Mouse (Mus musculus) kidney, embryonic 14.5 days (tissue): ENCODE data around the gene Abcb1a. TPM values are rescaled to one million over a fixed set of nuclear protein-coding genes. Genes with fewer than 3 reads are reported as not detected.
"Not testable (repeated sequence)": the region's sequence is repeated elsewhere in the genome, so short reads cannot be mapped to it uniquely, and the experiment has no call there.

Experiments used
- ATAC-seq: fragments of 200-750 bp; cut with Nextera tagmentation; 2 replicates; pipeline ENCODE4 v1.8.0; 2017; ENCODE audit warnings: moderate number of reproducible peaks, mild to moderate bottlenecking, moderate TSS enrichment, moderate library complexity; ENCODE audit not compliant: low FRiP score, low TSS enrichment
- H3K27ac ChIP-seq: fragments of 300-500 bp; sonication (generic); 2 replicates; pipeline ENCODE4 v1.5.1; 2014; ENCODE audit warnings: low read depth, mild to moderate bottlenecking, low read length, moderate library complexity, mixed read lengths
- H3K27me3 ChIP-seq: fragments of 300-500 bp; sonication (generic); 2 replicates; pipeline ENCODE4 v1.6.1; 2014; ENCODE audit warnings: mild to moderate bottlenecking, low read length; ENCODE audit not compliant: control insufficient read depth, insufficient read depth
- H3K36me3 ChIP-seq: fragments of 300-500 bp; sonication (generic); 2 replicates; pipeline ENCODE4 v1.6.1; 2014; ENCODE audit warnings: low read length, mixed read lengths; ENCODE audit not compliant: control insufficient read depth, insufficient read depth
- H3K4me1 ChIP-seq: fragments of 300-500 bp; sonication (generic); 2 replicates; pipeline ENCODE4 v1.6.1; 2014; ENCODE audit warnings: low read length, mixed read lengths; ENCODE audit not compliant: control insufficient read depth, insufficient read depth
- H3K4me2 ChIP-seq: fragments of 300-500 bp; sonication (generic); replicated peaks from 2 replicates; pipeline ENCODE4 v1.6.1; 2014; ENCODE audit warnings: low read depth, mild to moderate bottlenecking, low read length
- H3K4me3 ChIP-seq: fragments of 300-500 bp; sonication (generic); 2 replicates; pipeline ENCODE4 v1.5.1; 2014; ENCODE audit warnings: mild to moderate bottlenecking, low read length
- H3K9ac ChIP-seq: fragments of 300-500 bp; sonication (generic); 2 replicates; pipeline ENCODE4 v1.6.1; 2014; ENCODE audit warnings: low read depth, mild to moderate bottlenecking, low read length, moderate library complexity
- H3K9me3 ChIP-seq: fragments of 300-500 bp; sonication (generic); 2 replicates; pipeline ENCODE4 v1.6.1; 2016; ENCODE audit warnings: low read length; ENCODE audit not compliant: control insufficient read depth
- WGBS: fragments of 180-500 bp; shearing (Covaris S2); extraction: QIAGEN DNeasy Blood & Tissue Kit; methylation state at CpG from one replicate; pipeline ENCODE4 v1.1.7; 2014; 5-methylcytosine and 5-hydroxymethylcytosine counted together
- polyA plus RNA-seq: library from polyadenylated mRNA; unstranded; fragments of >200 nt; fragmentation: Nextera tagmentation; extraction: Ambion mirVana; gene quantifications from 2 replicates; pipeline ENCODE4 v1.2.1, GENCODE M21; 2014

Abcb1a gene
- polyA plus RNA-seq, 1 experiment from 2014 or later, result 0.46 TPM

- no peak for ATAC-seq
- H3K9me3 ChIP-seq, result no peaks in the 10 kb centered on the region
- no peaks in the 10 kb centered on the region for H3K36me3 ChIP-seq
- H3K4me1 ChIP-seq, result no peaks in the 10 kb centered on the region
- H3K4me3 ChIP-seq, result no peak overlapping the region
- H3K27ac ChIP-seq, result no peak overlapping the region
- no peak overlapping the region for H3K4me2 ChIP-seq
- H3K27me3 ChIP-seq, result no peaks in the 10 kb centered on the region
- no peak overlapping the region for H3K9ac ChIP-seq
These were observed 56.2 kb downstream of the Abcb1a start for GRCm38 (mm10) chr5:8716061-8716460.

GRCm38 (mm10) chr5:8719556-8719955 is 59.7 kb downstream of the Abcb1a start:
- Histone ChIP-seq H3K9me3 (no peaks in the 10 kb centered on the region), H3K27ac (no peak overlapping the region), H3K9ac (no peak overlapping the region), H3K4me3 (no peak overlapping the region), H3K4me2 (no peak overlapping the region), H3K4me1 (no peaks in the 10 kb centered on the region), H3K36me3 (no peaks in the 10 kb centered on the region), H3K27me3 (no peaks in the 10 kb centered on the region)
- 79% methylated on average over 1 of the region's 1 CpGs for WGBS
- no peak for ATAC-seq

DNA sequence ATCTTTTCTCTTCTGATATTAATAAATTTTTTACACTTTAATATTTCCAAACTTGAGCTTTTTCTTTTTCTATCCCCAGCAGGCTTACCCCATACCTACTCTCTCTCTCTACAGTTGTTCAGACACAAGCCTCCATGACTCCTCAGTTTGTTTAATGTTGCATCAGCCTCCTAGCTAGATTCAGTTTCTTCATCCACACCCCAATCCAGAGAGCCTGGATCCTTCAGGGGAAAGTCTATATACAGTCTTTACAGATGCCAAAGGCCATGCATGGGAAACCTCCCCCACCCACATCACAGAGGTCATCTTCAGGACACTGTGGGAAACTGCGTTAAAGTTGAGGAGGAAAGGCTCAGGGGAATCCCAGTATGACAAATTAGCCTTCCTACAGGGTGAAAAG is 62.3 kb downstream of the Abcb1a start:
- H3K4me1 ChIP-seq, result no peaks in the 10 kb centered on the region
- no peak overlapping the region for H3K27ac ChIP-seq
- no peaks in the 10 kb centered on the region for H3K27me3 ChIP-seq
- H3K4me2 ChIP-seq, result no peak overlapping the region
- no peaks in the 10 kb centered on the region for H3K36me3 ChIP-seq
- WGBS, result 3% methylated on average over 1 of the region's 1 CpGs
- no peaks in the 10 kb centered on the region for H3K9me3 ChIP-seq
- H3K4me3 ChIP-seq, result no peak overlapping the region
- H3K9ac ChIP-seq, result no peak overlapping the region
- ATAC-seq, result no peak

- no peak for ATAC-seq
- Histone ChIP-seq H3K4me2 (no peak overlapping the region), H3K9ac (no peak overlapping the region), H3K9me3 (no peaks in the 10 kb centered on the region), H3K4me3 (no peak overlapping the region), H3K36me3 (no peaks in the 10 kb centered on the region), H3K27me3 (no peaks in the 10 kb centered on the region), H3K4me1 (no peaks in the 10 kb centered on the region), H3K27ac (no peak overlapping the region)
- WGBS, result 77% methylated on average over 5 of the region's 5 CpGs
These were observed 63.0 kb downstream of the Abcb1a start for GRCm38 (mm10) chr5:8722867-8723266.

- ATAC-seq, result no peak
- Histone ChIP-seq H3K9me3 (no peaks in the 10 kb centered on the region), H3K27me3 (no peaks in the 10 kb centered on the region), H3K4me3 (no peak overlapping the region), H3K4me2 (no peak overlapping the region), H3K27ac (no peak overlapping the region), H3K4me1 (no peaks in the 10 kb centered on the region), H3K9ac (no peak overlapping the region), H3K36me3 (no peaks in the 10 kb centered on the region)
- 55% methylated on average over 4 of the region's 4 CpGs for WGBS
These were observed 67.9 kb downstream of the Abcb1a start for GRCm38 (mm10) chr5:8727760-8728159.

DNA sequence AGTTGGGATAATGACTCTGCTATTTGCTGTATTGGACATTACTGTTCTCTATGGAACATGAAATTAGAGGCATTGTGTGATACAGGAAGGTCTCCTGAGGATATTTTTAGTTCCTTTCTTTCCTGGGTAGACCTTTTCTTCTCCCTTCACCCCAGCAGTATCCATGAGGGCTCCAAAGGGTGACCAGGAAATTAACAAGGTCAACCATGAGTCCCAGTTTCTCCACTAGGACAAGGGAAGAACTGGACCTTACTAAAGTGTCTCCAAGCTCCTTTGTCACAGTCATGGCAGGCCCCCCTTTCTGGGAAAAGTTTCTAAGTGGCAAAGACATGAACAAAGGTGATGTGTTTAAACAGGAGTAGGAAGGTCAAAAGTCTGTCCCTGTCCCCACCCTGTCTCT is 72.8 kb downstream of the Abcb1a start:
- H3K9ac ChIP-seq, result no peak overlapping the region
- no peaks in the 10 kb centered on the region for H3K9me3 ChIP-seq
- H3K27ac ChIP-seq, result no peak overlapping the region
- H3K27me3 ChIP-seq, result no peaks in the 10 kb centered on the region
- H3K4me2 ChIP-seq, result no peak overlapping the region
- ATAC-seq, result no peak
- H3K36me3 ChIP-seq, result no peaks in the 10 kb centered on the region
- no peaks in the 10 kb centered on the region for H3K4me1 ChIP-seq
- no peak overlapping the region for H3K4me3 ChIP-seq

- not testable (repeated sequence) for H3K4me3 ChIP-seq, H3K4me1 ChIP-seq, H3K9ac ChIP-seq, H3K36me3 ChIP-seq, H3K27me3 ChIP-seq, H3K4me2 ChIP-seq, H3K27ac ChIP-seq, H3K9me3 ChIP-seq
- WGBS, result 64% methylated on average over 7 of the region's 10 CpGs
- ATAC-seq, result peak; percentile 71
These were observed 73.4 kb downstream of the Abcb1a start for GRCm38 (mm10) chr5:8733307-8733706.

GRCm38 (mm10) chr5:8736389-8736788 is 76.5 kb downstream of the Abcb1a start:
- 82% methylated on average over 4 of the region's 4 CpGs for WGBS
- H3K9me3 ChIP-seq, result no peaks in the 10 kb centered on the region
- no peak overlapping the region for H3K4me3 ChIP-seq
- H3K4me2 ChIP-seq, result no peak overlapping the region
- H3K36me3 ChIP-seq, result no peaks in the 10 kb centered on the region
- no peaks in the 10 kb centered on the region for H3K27me3 ChIP-seq
- no peak for ATAC-seq
- no peak overlapping the region for H3K9ac ChIP-seq
- no peaks in the 10 kb centered on the region for H3K4me1 ChIP-seq
- H3K27ac ChIP-seq, result no peak overlapping the region

GRCm38 (mm10) chr5:8737062-8737461 is 77.2 kb downstream of the Abcb1a start:
- Histone ChIP-seq H3K27me3 (no peaks in the 10 kb centered on the region), H3K36me3 (no peaks in the 10 kb centered on the region), H3K4me1 (no peaks in the 10 kb centered on the region), H3K27ac (no peak overlapping the region), H3K4me3 (no peak overlapping the region), H3K4me2 (no peak overlapping the region), H3K9ac (no peak overlapping the region), H3K9me3 (no peaks in the 10 kb centered on the region)
- no peak for ATAC-seq
- 89% methylated on average over 4 of the region's 4 CpGs for WGBS

- H3K27ac ChIP-seq, H3K27me3 ChIP-seq, H3K4me1 ChIP-seq, H3K4me3 ChIP-seq, H3K4me2 ChIP-seq, H3K36me3 ChIP-seq, H3K9ac ChIP-seq, ATAC-seq, H3K9me3 ChIP-seq: not testable (repeated sequence)
- 92% methylated on average over 13 of the region's 13 CpGs for WGBS
These were observed 87.4 kb downstream of the Abcb1a start for GRCm38 (mm10) chr5:8747244-8747643.
